Mouse (Mus musculus): Measurements from ENCODE around the gene Ifitm10.

- TF ChIP-seq CTCF (IDR thresholded peaks at IDR 0.05; ENCODE audit: low read depth) (no peak), EP300 (IDR thresholded peaks at IDR 0.05; ENCODE audit: low read depth) (peak; percentile 96)
These were observed 46.3 kb upstream of the Ifitm10 start for GRCm38 (mm10) chr7:142419887-142420286.

Data from liver, embryonic 14.5 days (tissue).